Mouse (Mus musculus): ENCODE data around the gene Wnt10a. TPM values are rescaled to one million over a fixed set of nuclear protein-coding genes. Genes with fewer than 3 reads are reported as not detected.

Gene Wnt10a
- not detected in 2 replicates for polyA plus RNA-seq (2012; rRNA removed)

DNA sequence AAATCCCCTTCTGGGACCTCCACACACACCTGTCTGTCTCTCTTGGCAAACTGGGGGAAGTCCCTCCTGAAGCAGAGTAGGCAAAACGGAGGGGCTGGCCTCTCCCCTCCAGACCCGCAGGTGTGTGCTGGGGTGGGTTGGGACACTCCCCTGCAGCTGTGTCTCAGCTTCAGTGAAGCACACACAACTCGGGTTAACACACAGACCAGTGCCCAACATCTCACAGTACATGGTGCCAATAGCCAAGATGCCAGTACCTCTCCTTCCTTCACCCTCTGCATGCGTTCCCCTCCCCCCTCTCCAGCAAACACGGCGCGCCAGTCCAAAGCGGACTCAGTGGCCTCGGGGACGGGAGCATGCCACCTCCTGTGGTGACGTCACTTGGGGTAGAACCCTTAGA is at the start of gene Wnt10a:
Gene Wnt10a, plus strand, starts transcription at position 268 of the 400 bp plus-strand sequence.

DNA sequence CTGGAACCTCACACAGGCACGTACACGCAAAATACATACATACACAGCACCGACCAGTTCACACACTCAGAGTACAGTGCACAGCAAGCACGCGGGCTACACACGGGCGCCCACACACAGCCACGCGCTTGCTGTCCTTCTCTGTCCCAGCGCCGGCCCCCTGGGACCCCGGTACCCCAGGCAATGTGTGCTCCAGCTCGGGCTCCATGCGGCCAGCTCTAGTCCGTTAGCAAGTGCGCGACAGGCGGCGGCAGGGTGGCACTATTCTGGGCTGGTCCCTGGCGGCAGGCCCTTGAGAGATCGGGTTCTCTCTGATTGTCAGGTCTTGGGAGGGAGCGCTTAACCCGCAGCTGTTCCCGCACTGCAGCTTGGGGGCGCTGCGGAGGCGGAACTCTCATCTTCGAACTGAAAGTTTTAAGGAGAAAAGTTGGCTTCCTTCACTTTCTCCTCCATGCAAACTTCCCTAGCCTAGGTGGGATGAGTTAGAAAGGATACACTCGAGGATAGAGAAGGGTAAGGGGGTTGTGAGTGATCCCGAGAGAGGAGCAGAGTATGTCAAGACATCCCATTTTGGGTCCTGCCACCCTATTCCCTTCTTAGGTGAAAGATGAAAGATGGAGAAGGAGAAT is 42.6 kb upstream of the Wnt10a start, which contains the start of gene Prkag3:
Gene Prkag3, minus strand, starts transcription at position 579 of the 629 bp plus-strand sequence.

DNA sequence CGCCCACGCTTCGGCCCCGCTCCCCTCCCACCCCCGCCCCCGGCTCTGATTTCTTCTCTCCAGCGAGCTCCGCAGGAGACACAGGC is 19.6 kb upstream of the Wnt10a start, which contains the start of gene Wnt6:
Gene Wnt6, plus strand, starts transcription at position 48 of the 86 bp plus-strand sequence.

Other genes starting within 250 kb of the Wnt10a start
- not detected in 2 replicates for gene Plcd4, start 248.6 kb upstream of the Wnt10a start, polyA plus RNA-seq (2012; rRNA removed)
- gene Usp37, start 247.2 kb upstream of the Wnt10a start, polyA plus RNA-seq (2012; rRNA removed): 2.8 and 3.0 TPM in 2 replicates
- gene Zfp142, start 203.3 kb upstream of the Wnt10a start, polyA plus RNA-seq (2012; rRNA removed): 2.0 and 2.5 TPM in 2 replicates
- gene Bcs1l, start 203.2 kb upstream of the Wnt10a start, polyA plus RNA-seq (2012; rRNA removed): 9.5 and 10.3 TPM in 2 replicates
- gene Rnf25, start 190.1 kb upstream of the Wnt10a start, polyA plus RNA-seq (2012; rRNA removed): 29.2 and 31.2 TPM in 2 replicates
- 0.19 and 0.23 TPM in 2 replicates for gene Stk36, start 190.1 kb upstream of the Wnt10a start, polyA plus RNA-seq (2012; rRNA removed)
- gene Ttll4, start 129.8 kb upstream of the Wnt10a start, polyA plus RNA-seq (2012; rRNA removed): 5.8 and 6.6 TPM in 2 replicates
- gene Cyp27a1, start 77.9 kb upstream of the Wnt10a start, polyA plus RNA-seq (2012; rRNA removed): 30.0 and 34.2 TPM in 2 replicates
- gene Prkag3, start 42.3 kb upstream of the Wnt10a start, polyA plus RNA-seq (2012; rRNA removed): 0.12 and 0.22 TPM in 2 replicates
- 0.06 and 0.07 TPM in 2 replicates for gene Wnt6, start 19.6 kb upstream of the Wnt10a start, polyA plus RNA-seq (2012; rRNA removed)
- 0.01 TPM in 1 of 2 replicates, not detected in the other for gene Cdk5r2, start 63.4 kb downstream of the Wnt10a start, polyA plus RNA-seq (2012; rRNA removed)
- 0.02 TPM in 1 of 2 replicates, not detected in the other for gene Fev, start 93.9 kb downstream of the Wnt10a start, polyA plus RNA-seq (2012; rRNA removed)
- gene Cryba2, start 101.6 kb downstream of the Wnt10a start, polyA plus RNA-seq (2012; rRNA removed): not detected in 2 replicates
- gene Cfap65, start 144.1 kb downstream of the Wnt10a start, polyA plus RNA-seq (2012; rRNA removed): not detected in 2 replicates
- gene Ihh, start 160.2 kb downstream of the Wnt10a start, polyA plus RNA-seq (2012; rRNA removed): 7.8 and 8.2 TPM in 2 replicates

All from liver, embryonic 18 days (tissue).